Mouse (Mus musculus) cerebellum, adult 2 months (tissue): ENCODE results near the gene Ovol2. TPM values are rescaled to one million over a fixed set of nuclear protein-coding genes. Genes with fewer than 3 reads are reported as not detected.

Experiments used
- DNase-seq, 2 experiments: peaks; one replicate each; pipeline ENCODE4 v3.0.0; 2021
- H3K27ac ChIP-seq: fragments of 200-500 bp; 2 replicates; pipeline ENCODE4 v1.5.1; 2012; ENCODE audit warnings: low read length, control low read depth, inconsistent platforms; ENCODE audit not compliant: insufficient read depth
- H3K27me3 ChIP-seq: fragments of 200-500 bp; 2 replicates; pipeline ENCODE4 v1.6.1; 2012; ENCODE audit warnings: inconsistent platforms, mild to moderate bottlenecking, low read length, moderate library complexity; ENCODE audit not compliant: control insufficient read depth, insufficient read depth
- H3K4me1 ChIP-seq: fragments of 200-500 bp; 2 replicates; pipeline ENCODE4 v1.6.1; 2011; ENCODE audit warnings: low read length; ENCODE audit not compliant: control insufficient read depth, insufficient read depth
- H3K4me3 ChIP-seq: fragments of 200-500 bp; replicated peaks from 2 replicates; pipeline ENCODE3; 2011; ENCODE audit warnings: mild to moderate bottlenecking, low read depth, low read length, control low read depth; ENCODE audit not compliant: insufficient read depth
- CTCF ChIP-seq: fragments of 200-500 bp; IDR thresholded peaks from 2 replicates; pipeline ENCODE4 v1.5.1; 2011; ENCODE audit warnings: low read depth, mild to moderate bottlenecking, control low read depth, low read length, moderate library complexity, borderline replicate concordance; ENCODE audit not compliant: insufficient read depth
- POLR2A ChIP-seq: fragments of 200-500 bp; IDR thresholded peaks from 2 replicates; pipeline ENCODE4 v1.6.1; 2011; ENCODE audit warnings: low read length, control low read depth, borderline replicate concordance; ENCODE audit not compliant: insufficient read depth
- WGBS: fragments of 180-500 bp; shearing (Covaris S2); methylation state at CpG from one replicate; pipeline ENCODE4 v1.1.7; 2018; 5-methylcytosine and 5-hydroxymethylcytosine counted together
- polyA plus RNA-seq: library from polyadenylated mRNA; depleted of rRNA; stranded (reverse); fragments of >200 nt; gene quantifications from 2 replicates; pipeline ENCODE4 v1.2.3, GENCODE M21; 2012

Ovol2 gene
- polyA plus RNA-seq, 1 experiment = not detected

DNA sequence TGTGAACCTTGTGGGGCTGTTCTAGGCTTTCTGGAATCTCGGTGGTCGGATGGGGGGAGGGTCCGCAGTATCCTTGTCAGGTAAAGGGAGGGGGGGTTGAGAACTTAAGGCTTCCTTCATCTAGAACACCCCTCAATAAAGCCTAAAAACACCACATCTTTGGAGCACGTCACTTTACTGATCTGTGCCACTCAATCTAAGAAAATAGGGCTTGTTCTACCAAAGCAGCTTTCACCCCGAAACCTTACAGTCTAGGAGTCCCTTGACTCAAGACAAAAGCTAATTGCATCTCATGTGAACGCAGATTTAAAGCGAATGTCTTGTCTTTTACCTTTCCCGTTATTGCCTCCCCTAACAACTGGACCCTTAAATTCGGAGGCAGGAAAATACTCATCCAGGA, 540 bp upstream of the Ovol2 start:
- TF ChIP-seq CTCF (no peak), POLR2A (no peak)
- no peaks in the 10 kb centered on the region for H3K4me1 ChIP-seq
- 8% methylated on average over 9 of the region's 9 CpGs for WGBS
- no peak for DNase-seq
- peaks cover 6% of the 10 kb centered on the region; the same call in 1 of the 2 replicates for H3K27me3 ChIP-seq
- no peak overlapping the region for H3K4me3 ChIP-seq
- H3K27ac ChIP-seq = no peak overlapping the region

GRCm38 (mm10) chr2:144330960-144331371, 980 bp downstream of the Ovol2 start:
- under 1% methylated on average over 50 of the region's 50 CpGs for WGBS
- DNase-seq = no peak
- Histone ChIP-seq H3K4me1 (no peaks in the 10 kb centered on the region), H3K4me3 (peak overlapping the region; percentile 32), H3K27me3 (peaks cover 6% of the 10 kb centered on the region; the same call in 1 of the 2 replicates), H3K27ac (no peak overlapping the region)
- TF ChIP-seq POLR2A = no peak
- no peak for TF ChIP-seq CTCF

- WGBS = under 1% methylated on average over 41 of the region's 41 CpGs
- H3K4me3 ChIP-seq = peak overlapping the region; percentile 32
- H3K27me3 ChIP-seq = peaks cover 6% of the 10 kb centered on the region; the same call in 1 of the 2 replicates
- H3K27ac ChIP-seq = no peak overlapping the region
- peak; percentile 6 to 25 for DNase-seq
- H3K4me1 ChIP-seq = no peaks in the 10 kb centered on the region
- TF ChIP-seq CTCF = no peak
- TF ChIP-seq POLR2A = no peak
Measured at GRCm38 (mm10) chr2:144330352-144330959, 1.5 kb downstream of the Ovol2 start.

- Histone ChIP-seq H3K4me1 (no peaks in the 10 kb centered on the region), H3K4me3 (no peak overlapping the region), H3K27ac (no peak overlapping the region), H3K27me3 (peaks cover 6% of the 10 kb centered on the region; the same call in 1 of the 2 replicates)
- 8% methylated on average over 10 of the region's 10 CpGs for WGBS
- no peak for DNase-seq
- TF ChIP-seq POLR2A = no peak
- no peak for TF ChIP-seq CTCF
Measured at GRCm38 (mm10) chr2:144329937-144330336, 2.0 kb downstream of the Ovol2 start.

DNA sequence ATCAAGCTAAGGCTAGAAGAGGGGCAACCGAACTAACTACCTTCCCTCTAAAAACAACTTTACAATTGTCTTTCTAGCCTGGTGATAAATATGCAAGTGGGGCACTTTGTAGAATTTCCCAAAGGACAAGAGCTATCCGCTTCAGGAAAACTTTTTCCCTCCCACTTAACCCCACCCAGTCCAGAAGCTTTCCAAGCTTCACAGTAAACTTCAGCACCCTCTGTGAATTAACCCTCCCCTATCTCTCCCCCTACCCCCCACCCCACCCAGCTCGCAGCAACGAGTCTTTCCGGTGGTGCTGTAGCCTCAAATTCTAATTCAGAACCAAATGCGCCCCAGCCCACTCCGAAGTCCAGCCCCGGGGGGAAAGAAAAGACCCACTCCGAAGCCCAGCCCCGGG, 2.5 kb downstream of the Ovol2 start:
- no peak for TF ChIP-seq CTCF
- TF ChIP-seq POLR2A = no peak
- H3K27ac ChIP-seq = no peak overlapping the region
- no peak overlapping the region for H3K4me3 ChIP-seq
- 17% methylated on average over 10 of the region's 10 CpGs for WGBS
- H3K4me1 ChIP-seq = no peaks in the 10 kb centered on the region
- peaks cover 6% of the 10 kb centered on the region; the same call in 1 of the 2 replicates for H3K27me3 ChIP-seq
- no peak for DNase-seq

DNA sequence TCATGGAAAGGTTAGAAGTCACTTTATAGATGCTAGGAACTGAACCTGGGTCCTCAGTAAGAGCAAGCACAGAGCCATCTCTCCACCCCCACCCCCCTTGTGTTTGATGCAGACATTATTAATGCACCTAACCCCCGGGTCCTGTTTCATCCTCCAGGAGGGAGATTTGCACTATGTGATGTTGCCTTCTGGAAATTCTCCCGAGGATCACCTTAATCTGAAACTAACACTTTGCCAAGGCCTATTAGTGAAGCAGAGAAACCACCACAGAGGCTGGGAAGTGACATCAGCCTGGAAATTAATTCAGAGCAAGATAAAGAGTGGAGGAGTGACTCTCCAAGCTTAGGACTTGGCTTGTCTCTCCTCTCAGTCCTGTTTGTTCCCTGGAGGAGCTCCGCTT, 7.7 kb downstream of the Ovol2 start:
- Histone ChIP-seq H3K4me3 (no peak overlapping the region), H3K27ac (no peak overlapping the region), H3K27me3 (no peaks in the 10 kb centered on the region), H3K4me1 (no peaks in the 10 kb centered on the region)
- 79% methylated on average over 3 of the region's 3 CpGs for WGBS
- TF ChIP-seq POLR2A (no peak), CTCF (no peak)
- DNase-seq = no peak

DNA sequence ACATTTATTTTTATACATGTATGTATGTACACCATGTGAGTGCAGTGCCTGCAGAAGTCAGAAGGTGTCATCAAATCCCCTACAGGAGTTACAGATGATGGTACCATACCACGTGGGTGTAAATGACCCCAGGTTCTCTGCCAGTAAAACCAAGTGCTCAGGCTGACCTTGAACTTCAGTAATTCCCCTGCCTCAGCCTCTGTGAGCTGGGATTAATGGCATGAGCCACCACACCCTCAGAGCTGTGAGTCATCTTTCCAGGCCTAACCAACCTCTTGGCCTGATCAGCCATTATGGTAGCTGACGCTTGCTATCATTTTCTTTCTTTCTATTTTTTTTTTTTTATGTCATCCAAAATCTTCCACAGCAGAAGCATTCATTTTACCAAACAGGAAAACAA, 20.6 kb downstream of the Ovol2 start:
- H3K27ac ChIP-seq = no peak overlapping the region
- H3K4me3 ChIP-seq = no peak overlapping the region
- H3K4me1 ChIP-seq = no peaks in the 10 kb centered on the region; the same call in 1 of the 2 replicates
- no peak for DNase-seq
- 90% methylated on average over 2 of the region's 2 CpGs for WGBS
- H3K27me3 ChIP-seq = no peaks in the 10 kb centered on the region
- TF ChIP-seq CTCF (no peak), POLR2A (no peak)

GRCm38 (mm10) chr2:144310273-144310672, 21.7 kb downstream of the Ovol2 start:
- WGBS = 78% methylated on average over 5 of the region's 5 CpGs
- no peak for TF ChIP-seq CTCF
- no peak for TF ChIP-seq POLR2A
- Histone ChIP-seq H3K27ac (no peak overlapping the region), H3K4me3 (no peak overlapping the region), H3K27me3 (no peaks in the 10 kb centered on the region), H3K4me1 (no peaks in the 10 kb centered on the region; the same call in 1 of the 2 replicates)
- DNase-seq = no peak
